9 mouse cellular contexts compared by ENCODE assay signal in the genomic region with DNA sequence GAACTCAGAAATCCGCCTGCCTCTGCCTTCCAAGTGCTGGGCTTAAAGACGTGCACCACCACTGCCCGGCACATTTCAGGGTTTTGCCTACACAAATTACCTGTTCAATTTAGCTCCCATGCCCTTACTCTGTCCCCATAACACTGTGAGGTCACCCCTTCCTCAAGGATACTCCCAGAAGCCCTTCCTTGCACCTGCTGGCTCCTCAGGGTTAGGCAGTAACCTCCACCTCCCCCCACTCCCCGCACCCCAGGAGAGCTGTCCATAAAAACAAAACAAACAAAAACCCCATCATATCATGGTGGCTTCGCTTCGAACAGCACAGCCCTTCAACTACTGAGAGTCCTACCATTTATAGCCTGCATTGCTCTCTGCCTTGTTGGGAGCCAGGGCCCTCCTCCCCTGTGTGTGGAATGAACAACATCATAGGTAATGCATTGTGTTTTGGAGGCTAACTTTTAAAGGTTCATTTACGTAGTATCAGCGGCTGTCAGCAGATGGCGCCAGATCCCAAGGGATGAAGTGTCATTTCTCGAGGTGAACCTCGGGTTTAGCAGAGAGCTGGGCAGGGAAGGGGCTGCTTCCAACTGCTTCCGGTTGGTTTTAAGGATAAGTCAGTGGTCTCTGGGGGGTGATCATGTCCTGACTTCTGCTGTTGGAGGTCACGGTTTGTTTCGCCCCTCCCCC. TPM values are rescaled to one million over a fixed set of nuclear protein-coding genes. Genes with fewer than 3 reads are reported as not detected.
A peak's percentile ranks its signal among the peaks of the same experiment; 100 is the strongest.
DNase-seq lines count a peak whose midpoint lies in the region; ATAC-seq and TF ChIP-seq lines count a peak whose summit lies in the region.
"Had no signal": no experiment of that assay in that cellular context is flagged by ENCODE, and none has a peak within 500 bp of the region (broad histone marks: within the 10 kb centered on the region; RNA-seq: fewer than 3 reads in every experiment).

No protein-coding gene starts in this region.

- H3K27ac ChIP-seq in forebrain, postnatal 0 days (ENCODE audit: low read depth, low read length), result no peak overlapping the region
- no peak overlapping the region for H3K27ac ChIP-seq in hindbrain, embryonic 11.5 days (ENCODE audit: low read depth, low read length)
- H3K27ac ChIP-seq: macrophage had no signal

- H3K4me1 ChIP-seq in forebrain, postnatal 0 days (ENCODE audit: insufficient read depth), result no peaks in the 10 kb centered on the region
- no peaks in the 10 kb centered on the region for H3K4me1 ChIP-seq in hindbrain, embryonic 11.5 days (replicated peaks; ENCODE audit: control insufficient read depth, insufficient read depth, low read length)

- 0 out of 2 replicates have a peak overlapping the region, but pooled peaks have one; percentile 18 for H3K9ac ChIP-seq in forebrain, postnatal 0 days
- H3K9ac ChIP-seq in hindbrain, embryonic 11.5 days (ENCODE audit: low read depth, low read length), result no peak overlapping the region

- H3K9me3 ChIP-seq in forebrain, postnatal 0 days (ENCODE audit: low read length), result no peaks in the 10 kb centered on the region
- H3K9me3 ChIP-seq in hindbrain, embryonic 11.5 days (ENCODE audit: control insufficient read depth, low read length), result no peaks in the 10 kb centered on the region

- peak overlapping the region; percentile 33 for H3K4me2 ChIP-seq in forebrain, postnatal 0 days (ENCODE audit: low read depth)
- no peak overlapping the region for H3K4me2 ChIP-seq in hindbrain, embryonic 11.5 days (replicated peaks; ENCODE audit: low read depth, low read length)

- no peaks in the 10 kb centered on the region for H3K36me3 ChIP-seq in forebrain, postnatal 0 days (ENCODE audit: insufficient read depth)
- H3K36me3 ChIP-seq in hindbrain, embryonic 11.5 days (ENCODE audit: control insufficient read depth, insufficient read depth, low read length), result no peaks in the 10 kb centered on the region

- peak; percentile 95 for TF ChIP-seq CTCF in forebrain, postnatal 0 days (IDR thresholded peaks at IDR 0.05; ENCODE audit: low read depth)

- 0 out of 2 replicates have a peak overlapping the region, but pooled peaks have one; percentile 4 for H3K4me3 ChIP-seq in forebrain, postnatal 0 days (ENCODE audit: low read depth, low read length)
- H3K4me3 ChIP-seq in hindbrain, embryonic 11.5 days (ENCODE audit: low read depth, low read length), result no peak overlapping the region

- 28% methylated on average over 14 of the region's 14 CpGs for WGBS in forebrain, postnatal 0 days
- WGBS in hindbrain, embryonic 11.5 days, result 30% methylated on average over 14 of the region's 14 CpGs

- no peaks in the 10 kb centered on the region for H3K27me3 ChIP-seq in forebrain, postnatal 0 days (ENCODE audit: insufficient read depth, low read length)
- H3K27me3 ChIP-seq in hindbrain, embryonic 11.5 days (ENCODE audit: control insufficient read depth, insufficient read depth, low read length), result no peaks in the 10 kb centered on the region

- ATAC-seq in forebrain, postnatal 0 days, result peak; percentile 58
- peak; percentile 52 for ATAC-seq in hindbrain, embryonic 11.5 days (ENCODE audit: low FRiP score)

- DNase-seq in NIH3T3 (ENCODE audit: low read depth), result peak; percentile 90
- peak; percentile 63 for DNase-seq in cerebellum, adult 8-10 months
- DNase-seq in forebrain, postnatal 0 days, result peak; percentile 87
- DNase-seq in hindbrain, embryonic 11.5 days (ENCODE audit: low spot score), result peak; percentile 90
- peak; percentile 74 to 95 for DNase-seq in layer of hippocampus, postnatal 25 days (ENCODE audit: extremely low spot score in 1 of 2, low spot score in 1 of 2)
- DNase-seq in lung, postnatal 25 days (ENCODE audit: low spot score), result peak; percentile 64
- DNase-seq in retina, postnatal 1 day, result peak; percentile 83
- peak; percentile 91 for DNase-seq in thymus, postnatal 4 days

RNA-seq across cellular contexts. Expression of gene Gtf3a, which starts 42.8 kb away (rescaled TPM):
- 67.6 and 101 TPM in 2 replicates for total RNA-seq in forebrain, postnatal 0 days (2014; rRNA removed)
- 123 and 138 TPM in 2 replicates for polyA plus RNA-seq in forebrain, postnatal 0 days (2015; fragmentation: Nextera tagmentation; extraction: Ambion mirVana)
- polyA plus RNA-seq in hindbrain, embryonic 11.5 days (2014; fragmentation: Nextera tagmentation; extraction: Ambion mirVana), result 106 TPM in 2 replicates
- total RNA-seq in layer of hippocampus, postnatal 25 days (2021), result 10 to 100 TPM; 25.5 to 28.5 TPM

RNA-seq across cellular contexts. Expression of gene Mtif3, which starts 58.0 kb away (rescaled TPM):
- total RNA-seq in forebrain, postnatal 0 days (2014; rRNA removed), result 17.1 and 22.6 TPM in 2 replicates
- polyA plus RNA-seq in forebrain, postnatal 0 days (2015; fragmentation: Nextera tagmentation; extraction: Ambion mirVana), result 17.6 and 18.6 TPM in 2 replicates
- polyA plus RNA-seq in hindbrain, embryonic 11.5 days (2014; fragmentation: Nextera tagmentation; extraction: Ambion mirVana), result 26.1 and 27.0 TPM in 2 replicates
- total RNA-seq in layer of hippocampus, postnatal 25 days (2021), result 10 to 100 TPM; 17.4 to 18.4 TPM
